Mouse (Mus musculus): Measurements from ENCODE around the gene Ank3.

Ank3 gene

GRCm38 (mm10) chr10:69575451-69575850, 176.9 kb downstream of the Ank3 start:
- DNase-seq, result no peak

GRCm38 (mm10) chr10:69576264-69576663, 177.7 kb downstream of the Ank3 start:
- no peak for DNase-seq

- DNase-seq, result no peak
Observed at GRCm38 (mm10) chr10:69577061-69577728, 178.6 kb downstream of the Ank3 start.

GRCm38 (mm10) chr10:69577729-69578061, 179.1 kb downstream of the Ank3 start:
- no peak for DNase-seq

- peak; percentile 28 for DNase-seq
Observed at GRCm38 (mm10) chr10:69579585-69579984, 181.0 kb downstream of the Ank3 start.

- no peak for DNase-seq
Observed at GRCm38 (mm10) chr10:69581525-69581924, 183.0 kb downstream of the Ank3 start.

GRCm38 (mm10) chr10:69583874-69584481, 185.4 kb downstream of the Ank3 start:
- peak; percentile 80 for DNase-seq

GRCm38 (mm10) chr10:69584566-69584965, 186.0 kb downstream of the Ank3 start:
- DNase-seq, result no peak

GRCm38 (mm10) chr10:69585271-69585670, 186.7 kb downstream of the Ank3 start:
- no peak for DNase-seq

GRCm38 (mm10) chr10:69594186-69595131, 195.9 kb downstream of the Ank3 start:
- DNase-seq, result peak; percentile 73

- DNase-seq, result no peak
Observed at GRCm38 (mm10) chr10:69595487-69595886, 196.9 kb downstream of the Ank3 start.

GRCm38 (mm10) chr10:69601471-69601870, 202.9 kb downstream of the Ank3 start:
- DNase-seq, result no peak

GRCm38 (mm10) chr10:69602711-69603110, 204.1 kb downstream of the Ank3 start:
- no peak for DNase-seq

GRCm38 (mm10) chr10:69604609-69605008, 206.0 kb downstream of the Ank3 start:
- DNase-seq, result no peak

GRCm38 (mm10) chr10:69605211-69605610, 206.6 kb downstream of the Ank3 start:
- DNase-seq, result no peak

- no peak for DNase-seq
Observed at GRCm38 (mm10) chr10:69607611-69608119, 209.1 kb downstream of the Ank3 start.

GRCm38 (mm10) chr10:69611314-69611713, 212.7 kb downstream of the Ank3 start:
- DNase-seq, result no peak

- peak; percentile 82 for DNase-seq
Observed at GRCm38 (mm10) chr10:69611839-69612340, 213.3 kb downstream of the Ank3 start.

GRCm38 (mm10) chr10:69616953-69617352, 218.4 kb downstream of the Ank3 start:
- no peak for DNase-seq

- peak; percentile 36 for DNase-seq
Observed at GRCm38 (mm10) chr10:69617537-69618112, 219.1 kb downstream of the Ank3 start.

GRCm38 (mm10) chr10:69620692-69621382, 222.3 kb downstream of the Ank3 start:
- no peak for DNase-seq

GRCm38 (mm10) chr10:69627767-69628166, 229.2 kb downstream of the Ank3 start:
- no peak for DNase-seq
